Mouse (Mus musculus) CD4-positive helper T cell, adult 2 months (primary cell): ENCODE measurements around the gene Acot13.
"Not testable (repeated sequence)": the region's sequence is repeated elsewhere in the genome, so short reads cannot be mapped to it uniquely, and the experiment has no call there.

Experiments used
- DNase-seq: peaks from one replicate; pipeline ENCODE4 v3.0.0-alpha.2; 2012; ENCODE audit warnings: low read depth, missing footprints, low spot score

The Acot13 gene

GRCm38 (mm10) chr13:24786014-24786490 lies 45.3 kb downstream of the Acot13 start:
- peak; percentile 86 for DNase-seq

GRCm38 (mm10) chr13:24781916-24782315 lies 49.4 kb downstream of the Acot13 start:
- DNase-seq: no peak

GRCm38 (mm10) chr13:24778706-24779380 lies 52.5 kb downstream of the Acot13 start:
- peak; percentile 52 for DNase-seq

GRCm38 (mm10) chr13:24778026-24778425 lies 53.3 kb downstream of the Acot13 start:
- no peak for DNase-seq

GRCm38 (mm10) chr13:24776146-24776844 lies 55.0 kb downstream of the Acot13 start:
- DNase-seq: peak; percentile 81

GRCm38 (mm10) chr13:24771482-24771881 lies 59.9 kb downstream of the Acot13 start:
- DNase-seq: not testable (repeated sequence)
